Mouse (Mus musculus) thymus, adult 2 months (tissue): ENCODE data around the gene Max.

Experiments used
- CTCF ChIP-seq: fragments of 200-500 bp; IDR thresholded peaks from 2 replicates; pipeline ENCODE4 v1.5.1; 2012; ENCODE audit warnings: mild to moderate bottlenecking, control low read depth, low read length, moderate library complexity, borderline replicate concordance; ENCODE audit not compliant: control insufficient read depth, poor library complexity, insufficient read depth; ENCODE audit errors: extremely low read depth
- POLR2A ChIP-seq: fragments of 200-500 bp; IDR thresholded peaks from 2 replicates; pipeline ENCODE4 v1.6.1; 2012; ENCODE audit warnings: mild to moderate bottlenecking, low read length, control low read depth, moderate library complexity; ENCODE audit not compliant: control insufficient read depth, poor library complexity, insufficient read depth; ENCODE audit errors: extremely low read depth

DNA sequence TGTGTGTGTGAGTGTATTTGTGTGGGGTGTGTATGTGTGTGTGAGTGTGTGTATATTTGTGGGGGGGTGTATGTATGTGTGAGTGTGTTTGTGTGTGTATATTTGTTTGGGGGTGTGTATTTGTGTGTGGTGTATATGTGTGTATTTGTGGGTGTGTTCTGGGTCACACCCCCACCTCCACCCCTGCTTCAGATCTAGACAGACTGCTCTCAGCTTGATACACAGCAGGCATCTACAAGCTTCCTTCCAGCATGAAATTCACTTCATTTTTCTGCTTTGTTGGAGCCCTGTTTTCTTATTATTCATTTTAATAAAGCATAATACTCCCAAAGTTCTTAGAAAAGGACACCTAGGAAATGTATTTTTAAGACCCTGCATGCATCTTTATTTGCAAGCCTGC is 63.9 kb downstream of the Max start:
- TF ChIP-seq POLR2A (no peak), CTCF (no peak)
